Mouse (Mus musculus) stomach, embryonic 14.5 days (tissue): ENCODE data around the gene Gja4. TPM values are rescaled to one million over a fixed set of nuclear protein-coding genes. Genes with fewer than 3 reads are reported as not detected.
A peak's percentile ranks its signal among the peaks of the same experiment; 100 is the strongest.

Source experiments
- ATAC-seq: fragments of 200-750 bp; cut with Nextera tagmentation; 2 replicates; pipeline ENCODE4 v1.8.0; 2017; ENCODE audit warnings: low read depth, moderate TSS enrichment; ENCODE audit not compliant: insufficient number of reproducible peaks, insufficient read depth, low FRiP score
- H3K27ac ChIP-seq: fragments of 300-500 bp; sonication (generic); 2 replicates; pipeline ENCODE4 v1.5.1; 2014; ENCODE audit warnings: mild to moderate bottlenecking, low read length, moderate library complexity, mixed read lengths
- H3K27me3 ChIP-seq: fragments of 300-500 bp; sonication (generic); 2 replicates; pipeline ENCODE4 v1.6.1; 2014; ENCODE audit warnings: low read length, control low read depth, mixed read lengths; ENCODE audit not compliant: control insufficient read depth, insufficient read depth
- H3K36me3 ChIP-seq: fragments of 300-500 bp; sonication (generic); 2 replicates; pipeline ENCODE4 v1.6.1; 2014; ENCODE audit warnings: mild to moderate bottlenecking, control low read depth, low read length, moderate library complexity, mixed read lengths; ENCODE audit not compliant: control insufficient read depth, insufficient read depth
- H3K4me1 ChIP-seq: fragments of 300-500 bp; sonication (generic); 2 replicates; pipeline ENCODE4 v1.6.1; 2014; ENCODE audit warnings: low read length, control low read depth, mixed read lengths; ENCODE audit not compliant: control insufficient read depth, insufficient read depth
- H3K4me2 ChIP-seq: fragments of 300-500 bp; sonication (generic); replicated peaks from 2 replicates; pipeline ENCODE4 v1.6.1; 2014; ENCODE audit warnings: low read depth, low read length, control low read depth
- H3K4me3 ChIP-seq: fragments of 300-500 bp; sonication (generic); 2 replicates; pipeline ENCODE4 v1.5.1; 2014; ENCODE audit warnings: low read depth, low read length, control low read depth
- H3K9ac ChIP-seq: fragments of 300-500 bp; sonication (generic); replicated peaks from 2 replicates; pipeline ENCODE4 v1.6.1; 2014; ENCODE audit warnings: low read depth, mild to moderate bottlenecking, control low read depth, low read length, moderate library complexity, mixed read lengths
- H3K9me3 ChIP-seq: fragments of 300-500 bp; sonication (generic); 2 replicates; pipeline ENCODE4 v1.6.1; 2016; ENCODE audit warnings: low read depth, low read length, control low read depth; ENCODE audit not compliant: control insufficient read depth
- WGBS: fragments of 180-500 bp; shearing (Covaris S2); extraction: QIAGEN DNeasy Blood & Tissue Kit; methylation state at CpG from one replicate; pipeline ENCODE4 v1.1.7; 2014; 5-methylcytosine and 5-hydroxymethylcytosine counted together
- polyA plus RNA-seq: library from polyadenylated mRNA; unstranded; fragments of >200 nt; fragmentation: Nextera tagmentation; extraction: Ambion mirVana; gene quantifications from 2 replicates; pipeline ENCODE4 v1.2.1, GENCODE M21; 2014

The Gja4 gene
- polyA plus RNA-seq, 1 experiment from 2014 or later, result 20.7 TPM

DNA sequence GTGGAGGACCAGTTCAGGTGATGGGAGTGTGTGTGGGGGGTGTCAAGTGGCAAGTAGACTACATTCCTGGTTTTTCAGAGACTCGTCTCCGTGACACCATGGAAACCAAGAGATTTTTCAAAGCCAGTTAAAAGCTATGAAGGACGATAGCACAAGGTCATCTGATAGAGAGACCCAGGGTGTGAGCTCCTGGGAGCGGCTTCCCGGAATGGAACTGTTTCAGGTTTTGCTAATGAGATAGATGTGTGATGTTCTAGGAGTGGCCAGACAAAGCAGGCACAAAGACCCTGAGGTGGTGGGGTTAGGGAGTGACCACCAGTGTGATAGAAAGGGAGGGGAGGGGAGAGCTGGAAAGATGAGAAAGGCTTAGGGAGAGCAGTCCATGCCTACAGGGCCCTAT is 31.2 kb upstream of the Gja4 start:
- H3K36me3 ChIP-seq, result no peaks in the 10 kb centered on the region
- H3K27ac ChIP-seq, result no peak overlapping the region
- no peaks in the 10 kb centered on the region for H3K27me3 ChIP-seq
- no peak overlapping the region for H3K4me3 ChIP-seq
- ATAC-seq, result no peak
- no peak overlapping the region for H3K4me2 ChIP-seq
- H3K9me3 ChIP-seq, result no peaks in the 10 kb centered on the region
- WGBS, result 53% methylated on average over 5 of the region's 5 CpGs
- H3K4me1 ChIP-seq, result no peaks in the 10 kb centered on the region
- H3K9ac ChIP-seq, result no peak overlapping the region

DNA sequence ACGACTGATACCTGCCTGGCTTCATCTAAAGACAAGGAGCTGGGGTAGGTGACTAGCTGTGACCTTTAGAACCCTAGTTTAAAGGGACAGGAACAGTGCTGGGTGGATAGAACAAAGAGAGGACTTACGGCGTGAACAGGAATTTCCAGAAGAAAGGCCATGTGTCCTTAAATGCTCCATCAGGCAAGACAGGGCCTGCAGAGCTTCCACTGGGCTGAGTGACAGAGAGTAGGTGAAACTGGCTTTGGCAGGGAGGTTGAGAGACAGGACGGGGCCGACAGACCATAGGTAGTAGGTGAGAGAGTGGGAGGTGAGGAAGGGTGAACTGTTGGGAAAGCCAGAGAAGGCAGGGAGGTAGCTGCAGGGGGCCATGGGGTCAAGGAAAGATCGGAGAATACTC is 27.5 kb upstream of the Gja4 start:
- H3K27ac ChIP-seq, result no peak overlapping the region
- no peaks in the 10 kb centered on the region for H3K27me3 ChIP-seq
- H3K9me3 ChIP-seq, result no peaks in the 10 kb centered on the region

DNA sequence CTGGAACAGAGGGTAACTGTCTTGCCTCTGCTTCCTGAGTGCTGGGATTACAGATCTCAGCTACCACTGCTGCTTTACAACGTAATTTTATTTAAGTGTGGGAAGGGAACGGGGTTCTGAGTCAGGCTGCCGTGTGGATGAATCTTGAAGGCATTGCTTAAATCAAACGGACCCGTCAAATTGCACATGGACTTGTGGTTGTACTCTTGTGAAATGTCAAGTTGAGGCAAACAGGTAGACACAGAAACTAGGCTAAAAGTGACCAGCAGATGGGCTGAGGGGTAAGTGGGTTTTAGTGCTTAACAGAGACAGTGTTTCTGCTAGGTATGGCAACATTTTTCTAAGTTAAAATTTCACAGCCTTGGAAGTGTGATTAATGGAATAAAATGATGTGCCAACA is 23.8 kb upstream of the Gja4 start:
- Histone ChIP-seq H3K4me3 (no peak overlapping the region), H3K27me3 (0 out of 2 replicates have a peak, but pooled peaks cover 4% of the 10 kb centered on the region), H3K27ac (no peak overlapping the region), H3K36me3 (no peaks in the 10 kb centered on the region), H3K4me2 (no peak overlapping the region), H3K9ac (no peak overlapping the region), H3K4me1 (no peaks in the 10 kb centered on the region), H3K9me3 (no peaks in the 10 kb centered on the region)
- no peak for ATAC-seq
- WGBS, result 88% methylated on average over 5 of the region's 5 CpGs

More for the DNA sequence above, 27.5 kb upstream of the Gja4 start:
- Histone ChIP-seq H3K9ac (no peak overlapping the region), H3K36me3 (no peaks in the 10 kb centered on the region), H3K4me1 (no peaks in the 10 kb centered on the region), H3K4me2 (no peak overlapping the region), H3K4me3 (no peak overlapping the region)
- 38% methylated on average over 6 of the region's 6 CpGs for WGBS
- ATAC-seq, result no peak

GRCm38 (mm10) chr4:127334870-127335504 is 21.1 kb upstream of the Gja4 start:
- Histone ChIP-seq H3K27me3 (peaks cover 17% of the 10 kb centered on the region), H3K9ac (no peak overlapping the region), H3K9me3 (no peaks in the 10 kb centered on the region), H3K4me3 (no peak overlapping the region), H3K36me3 (no peaks in the 10 kb centered on the region), H3K4me2 (no peak overlapping the region), H3K27ac (no peak overlapping the region), H3K4me1 (peaks cover 8% of the 10 kb centered on the region; the same call in 1 of the 2 replicates)
- no peak for ATAC-seq
- WGBS, result 20% methylated on average over 5 of the region's 5 CpGs

GRCm38 (mm10) chr4:127331171-127331570 is 17.3 kb upstream of the Gja4 start:
- Histone ChIP-seq H3K9me3 (no peaks in the 10 kb centered on the region), H3K4me1 (peaks cover 8% of the 10 kb centered on the region; the same call in 1 of the 2 replicates), H3K9ac (no peak overlapping the region), H3K27ac (no peak overlapping the region), H3K4me3 (no peak overlapping the region), H3K4me2 (no peak overlapping the region), H3K36me3 (no peaks in the 10 kb centered on the region), H3K27me3 (peaks cover 32% of the 10 kb centered on the region)
- WGBS, result 28% methylated on average over 13 of the region's 13 CpGs
- no peak for ATAC-seq

DNA sequence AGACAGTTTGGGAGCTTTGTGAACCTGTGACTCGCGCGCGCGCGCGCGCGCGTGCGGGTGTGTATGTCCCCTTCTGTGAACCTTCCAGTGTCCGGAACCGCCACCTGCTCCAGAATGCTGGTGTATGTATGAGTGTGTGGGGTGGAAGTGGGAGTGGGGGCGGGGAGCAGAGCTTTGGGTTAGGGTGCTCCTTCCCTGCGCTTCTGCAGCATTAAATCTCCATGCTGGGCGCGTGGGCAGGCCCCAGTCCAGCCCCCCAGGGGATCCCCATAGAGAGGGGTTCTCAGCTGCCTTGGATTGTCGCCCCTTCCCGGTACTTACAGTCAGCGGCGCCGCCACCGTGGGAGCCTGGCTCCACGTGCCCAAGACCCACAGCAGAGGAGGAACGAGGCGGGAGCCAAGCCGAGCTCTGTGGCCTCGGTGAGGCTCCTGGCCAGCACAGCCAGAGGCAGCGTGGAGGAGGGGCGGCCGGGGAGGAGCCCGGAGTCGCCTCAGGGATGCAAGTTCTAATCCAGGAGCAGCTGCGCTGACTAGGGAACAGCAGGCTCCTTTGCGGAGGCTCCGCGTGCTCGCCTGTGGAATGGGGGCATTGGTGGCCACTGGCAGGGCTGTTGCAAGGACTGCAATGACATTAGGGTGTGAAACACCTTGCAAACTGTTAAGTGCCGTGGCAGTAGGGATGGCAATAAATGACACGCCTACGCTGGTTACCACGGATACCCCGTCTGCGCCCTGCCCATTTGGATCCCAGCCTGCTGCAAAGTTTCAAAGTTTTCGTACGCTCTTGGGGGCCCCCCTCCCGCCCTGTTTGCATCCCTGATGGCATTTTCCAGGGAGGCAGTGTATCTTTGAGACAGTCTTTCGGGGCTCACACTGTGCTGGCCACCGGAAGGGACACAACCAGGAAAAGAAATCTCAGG is 16.6 kb upstream of the Gja4 start, which contains the start of gene Gjb3:
Gene Gjb3 (minus strand): TSS at position 664 of the 920 bp plus-strand sequence.
- ATAC-seq, result no peak

GRCm38 (mm10) chr4:127329751-127330150 is 15.9 kb upstream of the Gja4 start:
- peaks cover 8% of the 10 kb centered on the region; the same call in 1 of the 2 replicates for H3K4me1 ChIP-seq
- H3K9ac ChIP-seq, result no peak overlapping the region
- WGBS, result 1% methylated on average over 13 of the region's 13 CpGs
- no peaks in the 10 kb centered on the region for H3K9me3 ChIP-seq
- H3K36me3 ChIP-seq, result no peaks in the 10 kb centered on the region
- peak overlapping the region; percentile 40 for H3K4me2 ChIP-seq
- H3K4me3 ChIP-seq, result peak overlapping the region; percentile 24
- H3K27me3 ChIP-seq, result peaks cover 34% of the 10 kb centered on the region
- ATAC-seq, result no peak
- H3K27ac ChIP-seq, result no peak overlapping the region

More for the DNA sequence above, 16.6 kb upstream of the Gja4 start, which contains the start of gene Gjb3:
- peak within 1 kb of the TSS; percentile 24 for H3K4me3 ChIP-seq
- H3K36me3 ChIP-seq, result no peaks in the 10 kb centered on the region
- no peak within 1 kb of the TSS for H3K27ac ChIP-seq
- H3K27me3 ChIP-seq, result peaks cover 34% of the 10 kb centered on the region
- no peaks in the 10 kb centered on the region for H3K9me3 ChIP-seq
- H3K4me2 ChIP-seq, result peak within 1 kb of the TSS; percentile 40
- H3K9ac ChIP-seq, result no peak within 1 kb of the TSS
- peaks cover 8% of the 10 kb centered on the region; the same call in 1 of the 2 replicates for H3K4me1 ChIP-seq
- 1% methylated on average over 49 of the region's 49 CpGs for WGBS

DNA sequence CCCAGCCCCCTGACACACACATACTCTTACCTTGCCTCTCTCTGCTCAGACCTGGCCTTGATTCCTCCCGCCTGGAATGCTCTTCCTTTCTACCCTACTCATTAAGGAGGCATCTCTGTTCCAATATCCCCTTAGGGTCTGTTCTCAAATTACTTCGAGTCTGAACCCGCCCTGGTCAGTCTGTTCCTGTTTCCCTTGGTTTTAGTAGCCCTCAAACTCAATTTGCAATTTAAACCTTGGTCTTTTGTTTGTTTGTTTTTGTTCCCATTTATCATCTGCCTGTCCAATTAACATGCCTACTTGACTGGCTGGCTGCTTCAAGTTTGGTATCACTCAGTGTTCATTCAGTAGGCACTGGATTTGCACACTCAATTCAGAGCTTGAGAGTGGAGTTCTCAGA is 15.2 kb upstream of the Gja4 start:
- Histone ChIP-seq H3K9me3 (no peaks in the 10 kb centered on the region), H3K4me2 (no peak overlapping the region), H3K9ac (no peak overlapping the region), H3K4me1 (peaks cover 8% of the 10 kb centered on the region; the same call in 1 of the 2 replicates), H3K4me3 (no peak overlapping the region), H3K36me3 (no peaks in the 10 kb centered on the region), H3K27ac (no peak overlapping the region), H3K27me3 (peaks cover 34% of the 10 kb centered on the region)
- ATAC-seq, result no peak
- 6% methylated on average over 3 of the region's 3 CpGs for WGBS
